Mouse (Mus musculus): ENCODE results near the gene Tnfsf12. TPM values are rescaled to one million over a fixed set of nuclear protein-coding genes. Genes with fewer than 3 reads are reported as not detected.
"Not testable (repeated sequence)": the region's sequence is repeated elsewhere in the genome, so short reads cannot be mapped to it uniquely, and the experiment has no call there.

The Tnfsf12 gene
- polyA plus RNA-seq (2014; fragmentation: Nextera tagmentation; extraction: Ambion mirVana), result 1.5 and 1.7 TPM in 2 replicates

GRCm38 (mm10) chr11:69695361-69696181 lies at the start of gene Tnfsf12, which contains the start of gene Tnfsfm13:
Gene Tnfsf12 (minus strand): TSS chr11:69695849.
Gene Tnfsfm13 (minus strand): TSS chr11:69696098.
- Histone ChIP-seq H3K4me3 (ENCODE audit: low read depth, low read length) (peak within 1 kb of the TSS; percentile 43), H3K27ac (ENCODE audit: low read depth, low read length) (no peak within 1 kb of the TSS), H3K36me3 (ENCODE audit: control insufficient read depth, insufficient read depth, low read length) (no peaks in the 10 kb centered on the region), H3K4me1 (ENCODE audit: control insufficient read depth, insufficient read depth, low read length) (peaks cover 9% of the 10 kb centered on the region; the same call in 1 of the 2 replicates), H3K4me2 (ENCODE audit: low read depth) (peak within 1 kb of the TSS; percentile 84), H3K27me3 (ENCODE audit: control insufficient read depth, insufficient read depth, low read length) (0 out of 2 replicates have a peak, but pooled peaks cover 3% of the 10 kb centered on the region), H3K9me3 (ENCODE audit: control insufficient read depth, low read length) (no peaks in the 10 kb centered on the region), H3K9ac (ENCODE audit: low read length) (peak within 1 kb of the TSS; percentile 77)
- peak; percentile 55 for DNase-seq (ENCODE audit: low spot score)
- WGBS, result under 1% methylated on average over 41 of the region's 41 CpGs
- no peak for ATAC-seq (ENCODE audit: insufficient read depth, low FRiP score, low TSS enrichment)

GRCm38 (mm10) chr11:69731408-69731807 lies 35.8 kb upstream of the Tnfsf12 start:
- 87% methylated on average over 2 of the region's 3 CpGs for WGBS
- DNase-seq (ENCODE audit: low spot score), result not testable (repeated sequence)

GRCm38 (mm10) chr11:69729063-69729462 lies 33.4 kb upstream of the Tnfsf12 start:
- Histone ChIP-seq H3K27me3 (ENCODE audit: control insufficient read depth, insufficient read depth, low read length) (no peaks in the 10 kb centered on the region), H3K4me1 (ENCODE audit: control insufficient read depth, insufficient read depth, low read length) (no peaks in the 10 kb centered on the region), H3K27ac (ENCODE audit: low read depth, low read length) (no peak overlapping the region), H3K36me3 (ENCODE audit: control insufficient read depth, insufficient read depth, low read length) (0 out of 2 replicates have a peak, but pooled peaks cover 2% of the 10 kb centered on the region), H3K4me3 (ENCODE audit: low read depth, low read length) (no peak overlapping the region), H3K9ac (ENCODE audit: low read length) (no peak overlapping the region), H3K4me2 (ENCODE audit: low read depth) (no peak overlapping the region), H3K9me3 (ENCODE audit: control insufficient read depth, low read length) (no peaks in the 10 kb centered on the region)
- 19% methylated on average over 3 of the region's 3 CpGs for WGBS
- DNase-seq (ENCODE audit: low spot score) (peak; percentile 49), ATAC-seq (ENCODE audit: insufficient read depth, low FRiP score, low TSS enrichment) (no peak)

More at GRCm38 (mm10) chr11:69731408-69731807, 35.8 kb upstream of the Tnfsf12 start:
- H3K4me3 ChIP-seq (ENCODE audit: low read depth, low read length); ATAC-seq (ENCODE audit: insufficient read depth, low FRiP score, low TSS enrichment); H3K27ac ChIP-seq (ENCODE audit: low read depth, low read length); H3K4me1 ChIP-seq (ENCODE audit: control insufficient read depth, insufficient read depth, low read length); H3K9ac ChIP-seq (ENCODE audit: low read length); H3K4me2 ChIP-seq (ENCODE audit: low read depth); H3K9me3 ChIP-seq (ENCODE audit: control insufficient read depth, low read length); H3K27me3 ChIP-seq (ENCODE audit: control insufficient read depth, insufficient read depth, low read length): not testable (repeated sequence)
- peaks cover 21% of the 10 kb centered on the region for H3K36me3 ChIP-seq (ENCODE audit: control insufficient read depth, insufficient read depth, low read length)

- 44% methylated on average over 5 of the region's 5 CpGs for WGBS
- H3K9ac ChIP-seq (ENCODE audit: low read length), result no peak overlapping the region
These were observed 30.3 kb upstream of the Tnfsf12 start for GRCm38 (mm10) chr11:69725951-69726350.

GRCm38 (mm10) chr11:69723074-69723473 lies 27.4 kb upstream of the Tnfsf12 start:
- Histone ChIP-seq H3K9me3 (ENCODE audit: control insufficient read depth, low read length) (no peaks in the 10 kb centered on the region), H3K4me1 (ENCODE audit: control insufficient read depth, insufficient read depth, low read length) (no peaks in the 10 kb centered on the region), H3K4me2 (ENCODE audit: low read depth) (no peak overlapping the region), H3K27ac (ENCODE audit: low read depth, low read length) (no peak overlapping the region), H3K4me3 (ENCODE audit: low read depth, low read length) (no peak overlapping the region), H3K9ac (ENCODE audit: low read length) (no peak overlapping the region), H3K36me3 (ENCODE audit: control insufficient read depth, insufficient read depth, low read length) (no peaks in the 10 kb centered on the region), H3K27me3 (ENCODE audit: control insufficient read depth, insufficient read depth, low read length) (no peaks in the 10 kb centered on the region)
- DNase-seq (ENCODE audit: low spot score), result no peak
- WGBS, result 57% methylated on average over 2 of the region's 2 CpGs
- no peak for ATAC-seq (ENCODE audit: insufficient read depth, low FRiP score, low TSS enrichment)

More at GRCm38 (mm10) chr11:69725951-69726350, 30.3 kb upstream of the Tnfsf12 start:
- Histone ChIP-seq H3K9me3 (ENCODE audit: control insufficient read depth, low read length) (no peaks in the 10 kb centered on the region), H3K27ac (ENCODE audit: low read depth, low read length) (no peak overlapping the region), H3K4me1 (ENCODE audit: control insufficient read depth, insufficient read depth, low read length) (no peaks in the 10 kb centered on the region), H3K4me3 (ENCODE audit: low read depth, low read length) (no peak overlapping the region), H3K36me3 (ENCODE audit: control insufficient read depth, insufficient read depth, low read length) (no peaks in the 10 kb centered on the region), H3K27me3 (ENCODE audit: control insufficient read depth, insufficient read depth, low read length) (no peaks in the 10 kb centered on the region), H3K4me2 (ENCODE audit: low read depth) (no peak overlapping the region)
- DNase-seq (ENCODE audit: low spot score) (no peak), ATAC-seq (ENCODE audit: insufficient read depth, low FRiP score, low TSS enrichment) (no peak)

GRCm38 (mm10) chr11:69720852-69721251 lies 25.2 kb upstream of the Tnfsf12 start:
- Histone ChIP-seq H3K4me2 (ENCODE audit: low read depth) (no peak overlapping the region), H3K4me3 (ENCODE audit: low read depth, low read length) (no peak overlapping the region), H3K9me3 (ENCODE audit: control insufficient read depth, low read length) (no peaks in the 10 kb centered on the region), H3K27me3 (ENCODE audit: control insufficient read depth, insufficient read depth, low read length) (no peaks in the 10 kb centered on the region), H3K4me1 (ENCODE audit: control insufficient read depth, insufficient read depth, low read length) (no peaks in the 10 kb centered on the region), H3K27ac (ENCODE audit: low read depth, low read length) (no peak overlapping the region), H3K36me3 (ENCODE audit: control insufficient read depth, insufficient read depth, low read length) (no peaks in the 10 kb centered on the region), H3K9ac (ENCODE audit: low read length) (no peak overlapping the region)
- DNase-seq (ENCODE audit: low spot score) (no peak), ATAC-seq (ENCODE audit: insufficient read depth, low FRiP score, low TSS enrichment) (no peak)
- 84% methylated on average over 6 of the region's 6 CpGs for WGBS

GRCm38 (mm10) chr11:69719423-69719822 lies 23.8 kb upstream of the Tnfsf12 start:
- Histone ChIP-seq H3K4me1 (ENCODE audit: control insufficient read depth, insufficient read depth, low read length) (no peaks in the 10 kb centered on the region), H3K36me3 (ENCODE audit: control insufficient read depth, insufficient read depth, low read length) (no peaks in the 10 kb centered on the region; the same call in 1 of the 2 replicates), H3K9ac (ENCODE audit: low read length) (no peak overlapping the region), H3K4me3 (ENCODE audit: low read depth, low read length) (no peak overlapping the region), H3K9me3 (ENCODE audit: control insufficient read depth, low read length) (no peaks in the 10 kb centered on the region), H3K27ac (ENCODE audit: low read depth, low read length) (no peak overlapping the region), H3K4me2 (ENCODE audit: low read depth) (no peak overlapping the region), H3K27me3 (ENCODE audit: control insufficient read depth, insufficient read depth, low read length) (no peaks in the 10 kb centered on the region)
- DNase-seq (ENCODE audit: low spot score) (no peak), ATAC-seq (ENCODE audit: insufficient read depth, low FRiP score, low TSS enrichment) (no peak)
- 73% methylated on average over 6 of the region's 6 CpGs for WGBS

GRCm38 (mm10) chr11:69718661-69719060 lies 23.0 kb upstream of the Tnfsf12 start:
- H3K4me3 ChIP-seq (ENCODE audit: low read depth, low read length), result no peak overlapping the region
- no peaks in the 10 kb centered on the region for H3K27me3 ChIP-seq (ENCODE audit: control insufficient read depth, insufficient read depth, low read length)
- no peaks in the 10 kb centered on the region; the same call in 1 of the 2 replicates for H3K36me3 ChIP-seq (ENCODE audit: control insufficient read depth, insufficient read depth, low read length)
- 32% methylated on average over 15 of the region's 15 CpGs for WGBS
- no peak overlapping the region for H3K9ac ChIP-seq (ENCODE audit: low read length)
- ATAC-seq (ENCODE audit: insufficient read depth, low FRiP score, low TSS enrichment), result no peak
- DNase-seq (ENCODE audit: low spot score), result no peak
- no peaks in the 10 kb centered on the region for H3K4me1 ChIP-seq (ENCODE audit: control insufficient read depth, insufficient read depth, low read length)
- no peaks in the 10 kb centered on the region for H3K9me3 ChIP-seq (ENCODE audit: control insufficient read depth, low read length)
- H3K27ac ChIP-seq (ENCODE audit: low read depth, low read length), result no peak overlapping the region
- no peak overlapping the region for H3K4me2 ChIP-seq (ENCODE audit: low read depth)

- no peaks in the 10 kb centered on the region for H3K4me1 ChIP-seq (ENCODE audit: control insufficient read depth, insufficient read depth, low read length)
- no peak for DNase-seq (ENCODE audit: low spot score)
- H3K4me2 ChIP-seq (ENCODE audit: low read depth), result no peak overlapping the region
- no peaks in the 10 kb centered on the region for H3K9me3 ChIP-seq (ENCODE audit: control insufficient read depth, low read length)
- no peak for ATAC-seq (ENCODE audit: insufficient read depth, low FRiP score, low TSS enrichment)
- WGBS, result 71% methylated on average over 4 of the region's 4 CpGs
- no peaks in the 10 kb centered on the region; the same call in 1 of the 2 replicates for H3K36me3 ChIP-seq (ENCODE audit: control insufficient read depth, insufficient read depth, low read length)
- H3K27me3 ChIP-seq (ENCODE audit: control insufficient read depth, insufficient read depth, low read length), result no peaks in the 10 kb centered on the region
- H3K9ac ChIP-seq (ENCODE audit: low read length), result no peak overlapping the region
- H3K27ac ChIP-seq (ENCODE audit: low read depth, low read length), result no peak overlapping the region
- H3K4me3 ChIP-seq (ENCODE audit: low read depth, low read length), result no peak overlapping the region
These were observed 21.3 kb upstream of the Tnfsf12 start for GRCm38 (mm10) chr11:69716953-69717352.

All from neural tube, embryonic 11.5 days (tissue).